Mouse (Mus musculus): ENCODE measurements around the gene Adamts10. TPM values are rescaled to one million over a fixed set of nuclear protein-coding genes. Genes with fewer than 3 reads are reported as not detected.
A peak's percentile ranks its signal among the peaks of the same experiment; 100 is the strongest.

The Adamts10 gene
- total RNA-seq, 1 experiment from 2014 or later: 62.0 TPM

DNA sequence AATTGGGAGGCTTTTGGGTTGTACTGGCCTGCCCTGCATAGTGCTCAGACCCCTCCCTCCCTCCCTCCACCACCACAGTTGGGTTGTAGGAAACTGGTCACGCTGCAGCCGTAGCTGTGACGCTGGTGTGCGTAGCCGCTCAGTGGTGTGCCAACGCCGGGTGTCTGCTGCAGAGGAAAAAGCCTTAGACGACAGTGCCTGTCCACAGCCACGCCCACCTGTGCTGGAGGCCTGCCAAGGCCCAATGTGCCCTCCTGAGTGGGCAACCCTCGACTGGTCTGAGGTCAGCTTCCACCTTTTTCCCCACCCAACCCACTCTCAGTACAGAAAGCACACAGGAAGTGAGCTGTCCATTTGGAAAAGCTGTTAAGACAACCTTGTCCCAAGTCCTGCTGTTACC lies 26.4 kb downstream of the Adamts10 start:
- no peak for ATAC-seq (ENCODE audit: extremely low read depth, insufficient number of reproducible peaks, low FRiP score, poor library complexity, severe bottlenecking)

DNA sequence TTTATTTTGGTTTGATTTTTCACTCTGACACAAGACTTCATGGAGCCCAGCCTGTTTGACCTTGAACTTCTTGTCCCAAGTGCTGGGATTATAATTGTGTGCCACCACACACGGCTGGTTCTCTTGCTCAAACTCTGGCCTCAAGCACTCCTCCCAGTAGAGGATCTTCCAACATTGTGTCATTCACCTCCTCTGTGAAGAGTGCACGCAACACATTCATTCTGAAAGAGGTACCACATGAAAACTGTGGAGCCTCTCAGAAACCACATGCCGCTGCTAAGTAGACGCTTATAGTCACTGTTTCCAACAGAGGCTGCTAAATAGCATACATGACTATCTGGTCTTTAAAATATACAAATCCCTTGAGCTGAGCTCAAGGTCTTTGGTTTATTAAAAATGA lies 28.1 kb downstream of the Adamts10 start:
- no peak for ATAC-seq (ENCODE audit: extremely low read depth, insufficient number of reproducible peaks, low FRiP score, poor library complexity, severe bottlenecking)

DNA sequence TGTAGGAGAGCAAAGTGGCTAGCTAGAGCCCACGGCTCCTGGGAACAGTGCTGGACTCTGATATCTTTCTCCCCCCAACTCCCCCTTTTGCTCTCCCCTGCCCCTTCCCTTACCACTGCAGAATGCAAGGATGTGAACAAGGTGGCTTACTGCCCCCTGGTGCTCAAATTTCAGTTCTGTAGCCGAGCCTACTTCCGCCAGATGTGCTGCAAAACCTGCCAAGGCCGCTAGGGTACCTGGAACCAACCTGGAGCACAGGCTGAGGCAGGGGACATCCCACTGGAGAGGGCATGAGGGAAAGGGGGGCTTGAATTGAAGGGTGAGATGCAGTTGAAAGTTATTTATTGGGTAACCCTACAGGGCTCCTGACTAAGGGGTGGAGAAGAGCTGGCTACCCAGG lies 29.0 kb downstream of the Adamts10 start:
- ATAC-seq (ENCODE audit: extremely low read depth, insufficient number of reproducible peaks, low FRiP score, poor library complexity, severe bottlenecking): peak; percentile 40; the same call in 1 of the 2 replicates

DNA sequence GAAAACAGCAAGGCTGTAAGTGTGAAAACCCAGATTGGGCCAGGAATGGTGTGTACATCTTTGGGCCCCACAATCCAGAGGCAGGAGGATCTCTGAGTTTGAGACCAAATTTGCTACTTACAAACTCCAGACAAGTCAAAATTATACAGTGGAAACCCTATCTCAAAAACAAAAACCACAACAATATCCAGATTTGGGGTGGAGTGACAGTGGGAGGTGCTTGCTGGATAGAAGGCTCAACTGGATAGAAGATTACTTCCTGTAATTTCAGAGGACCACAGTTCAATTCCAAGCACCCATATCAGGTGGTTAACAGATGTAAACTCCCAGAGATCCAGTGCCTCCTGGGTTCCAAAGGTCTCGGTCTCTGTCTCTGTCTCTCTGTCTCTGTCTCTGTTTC lies 30.5 kb downstream of the Adamts10 start:
- no peak for ATAC-seq (ENCODE audit: extremely low read depth, insufficient number of reproducible peaks, low FRiP score, poor library complexity, severe bottlenecking)

DNA sequence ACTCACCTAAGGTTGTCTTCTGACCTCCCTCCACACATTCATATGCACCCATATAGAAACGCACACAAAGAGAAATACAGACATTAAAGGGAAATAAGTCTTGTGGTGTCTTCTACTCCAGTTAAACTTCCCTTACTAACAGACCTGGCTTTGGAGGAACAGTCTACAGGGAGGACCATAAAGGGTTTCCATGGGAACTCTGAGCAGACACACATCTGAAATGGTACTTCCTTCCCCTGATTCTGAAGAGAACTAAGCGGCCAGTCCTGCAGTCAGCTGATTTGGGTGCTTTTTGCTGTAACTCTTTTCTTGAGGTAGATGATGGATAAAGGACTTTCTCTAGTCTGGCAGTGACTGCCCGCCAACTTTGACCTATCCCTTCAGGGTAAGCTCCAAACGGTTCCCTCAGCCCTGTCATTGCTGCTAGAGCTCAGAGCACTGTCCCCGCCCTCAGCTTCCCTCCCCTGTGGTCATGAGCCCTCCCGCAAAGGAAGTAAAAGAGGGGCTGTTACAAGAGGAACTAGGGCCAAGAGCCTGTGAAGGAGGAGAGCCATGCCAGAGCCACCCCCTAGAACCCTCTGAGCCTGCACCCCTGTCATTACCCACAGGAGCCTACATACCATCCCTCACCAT lies 31.3 kb downstream of the Adamts10 start, which contains the start of gene Myo1f:
Gene Myo1f (plus strand): TSS at position 485 of the 633 bp plus-strand sequence.
- ATAC-seq (ENCODE audit: extremely low read depth, insufficient number of reproducible peaks, low FRiP score, poor library complexity, severe bottlenecking): peak; percentile 82

DNA sequence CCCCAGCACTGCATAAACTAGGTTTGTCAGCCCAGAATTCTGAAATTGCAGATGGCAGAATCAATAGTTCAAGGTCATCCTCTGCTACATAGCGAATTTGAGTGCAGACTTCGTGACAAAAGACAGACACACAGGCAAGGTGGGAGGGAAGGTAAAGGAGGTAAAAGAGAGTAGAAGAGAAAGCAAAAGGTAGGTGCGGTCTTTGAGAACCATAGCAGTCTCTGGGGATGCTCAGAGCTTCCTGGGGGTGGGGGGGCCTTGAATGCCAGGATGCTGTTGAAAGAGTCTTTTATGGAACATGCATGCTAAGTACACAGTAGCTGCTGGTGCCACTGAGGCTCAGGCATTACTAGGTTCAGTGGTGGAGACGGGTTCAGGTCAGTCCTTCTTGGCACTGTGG lies 33.9 kb downstream of the Adamts10 start:
- ATAC-seq (ENCODE audit: extremely low read depth, insufficient number of reproducible peaks, low FRiP score, poor library complexity, severe bottlenecking): no peak

DNA sequence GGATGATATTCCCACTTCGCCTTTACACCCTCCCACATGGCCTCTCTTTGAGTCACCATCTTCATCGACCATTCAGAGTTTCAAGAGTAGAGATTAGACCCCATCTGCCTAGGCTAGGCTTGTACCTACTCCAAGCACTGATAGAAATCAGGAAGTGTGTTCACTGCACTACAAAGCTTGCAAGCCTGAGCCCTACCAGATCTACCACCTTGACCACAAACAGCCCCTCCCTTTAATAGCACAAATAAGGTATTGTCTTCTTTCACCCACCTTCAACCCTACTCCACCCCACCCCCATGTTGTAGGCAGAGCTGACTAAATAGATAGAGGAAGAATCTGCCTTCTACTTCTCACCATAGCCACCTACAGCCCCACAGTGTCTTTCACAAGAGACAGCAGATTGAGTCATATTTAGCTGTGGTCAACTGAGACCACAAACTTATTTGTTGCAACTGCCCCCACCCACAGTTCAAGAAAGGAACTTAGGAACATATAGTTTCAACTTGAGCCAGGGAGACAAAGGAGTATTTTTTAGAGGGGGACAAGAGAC lies 39.6 kb downstream of the Adamts10 start:
- ATAC-seq (ENCODE audit: extremely low read depth, insufficient number of reproducible peaks, low FRiP score, poor library complexity, severe bottlenecking): peak; percentile 85

DNA sequence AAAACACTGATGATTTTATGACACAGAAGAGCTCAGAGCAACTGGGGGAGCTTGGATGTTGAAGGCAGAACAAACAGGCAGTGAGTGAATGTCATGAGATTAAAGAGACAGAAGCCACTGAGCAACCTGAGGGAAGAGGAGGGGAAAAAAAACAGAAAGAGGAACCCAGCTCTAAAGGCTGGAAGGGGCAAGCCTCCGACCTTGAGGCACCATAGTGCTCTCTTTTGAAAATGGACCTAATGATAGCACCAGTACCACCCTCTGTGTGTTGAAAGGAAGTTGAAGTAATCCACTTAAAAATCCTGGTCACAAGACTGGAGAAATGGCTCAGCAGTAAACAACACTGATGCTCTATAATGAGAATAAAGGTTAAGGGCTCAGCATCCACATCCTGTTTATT lies 40.6 kb downstream of the Adamts10 start:
- no peak for ATAC-seq (ENCODE audit: extremely low read depth, insufficient number of reproducible peaks, low FRiP score, poor library complexity, severe bottlenecking)

DNA sequence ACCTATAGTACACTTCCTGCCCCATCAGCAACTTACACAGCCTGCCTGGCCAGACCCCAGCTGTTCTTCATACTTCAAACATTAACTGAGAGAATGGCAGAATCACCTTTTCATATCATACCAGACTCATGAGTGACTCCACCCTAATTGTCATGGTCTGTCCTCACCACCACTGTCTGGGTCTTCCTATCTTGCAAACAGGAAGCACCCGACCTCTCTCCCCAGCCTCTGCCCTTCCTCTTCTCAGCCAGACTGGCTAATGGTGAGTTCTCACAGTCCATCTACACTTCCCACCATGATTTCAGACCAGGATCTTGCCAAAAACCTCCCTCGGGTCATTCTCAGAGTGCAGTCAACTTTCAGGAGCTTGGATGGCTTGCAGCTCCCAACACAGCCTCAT lies 42.2 kb downstream of the Adamts10 start:
- ATAC-seq (ENCODE audit: extremely low read depth, insufficient number of reproducible peaks, low FRiP score, poor library complexity, severe bottlenecking): no peak

DNA sequence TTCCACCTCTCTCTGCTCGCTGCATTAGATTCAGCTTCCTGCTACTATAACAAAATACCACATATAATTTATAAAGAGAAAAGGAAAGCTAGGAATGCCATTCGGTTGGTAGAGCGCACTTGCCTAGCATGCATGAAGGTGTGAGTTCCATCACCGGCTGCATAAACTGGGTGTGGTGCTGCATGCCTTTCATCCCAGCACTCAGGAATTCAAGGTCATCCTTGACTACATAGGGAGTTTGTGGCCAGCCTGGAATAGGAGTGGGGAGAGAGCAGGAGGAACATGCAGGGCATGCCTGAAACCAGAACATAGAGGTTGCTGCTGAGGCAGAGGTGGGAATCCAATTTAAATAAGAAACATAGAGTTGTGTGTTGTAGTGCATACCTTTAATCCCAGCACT lies 60.1 kb downstream of the Adamts10 start:
- no peak for ATAC-seq (ENCODE audit: extremely low read depth, insufficient number of reproducible peaks, low FRiP score, poor library complexity, severe bottlenecking)

DNA sequence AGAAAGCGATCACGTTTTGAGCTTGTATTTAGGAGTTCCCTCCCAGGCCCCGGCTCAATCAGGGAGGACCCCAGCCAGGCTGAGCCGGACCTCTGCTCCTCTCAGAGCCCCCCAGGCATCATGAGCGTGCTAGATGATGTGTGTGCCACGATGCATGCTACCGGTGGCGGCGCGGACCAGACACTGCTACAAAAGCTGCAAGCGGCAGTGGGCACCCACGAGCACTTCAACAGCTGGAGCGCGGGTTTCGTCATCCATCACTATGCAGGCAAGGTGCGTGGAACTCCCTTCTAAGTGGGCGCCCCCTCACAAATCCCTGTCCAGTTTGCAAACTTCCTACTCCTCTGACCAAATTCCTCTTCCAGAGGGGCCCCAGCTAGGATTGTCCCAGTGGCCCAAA lies 62.0 kb downstream of the Adamts10 start:
- no peak for ATAC-seq (ENCODE audit: extremely low read depth, insufficient number of reproducible peaks, low FRiP score, poor library complexity, severe bottlenecking)

DNA sequence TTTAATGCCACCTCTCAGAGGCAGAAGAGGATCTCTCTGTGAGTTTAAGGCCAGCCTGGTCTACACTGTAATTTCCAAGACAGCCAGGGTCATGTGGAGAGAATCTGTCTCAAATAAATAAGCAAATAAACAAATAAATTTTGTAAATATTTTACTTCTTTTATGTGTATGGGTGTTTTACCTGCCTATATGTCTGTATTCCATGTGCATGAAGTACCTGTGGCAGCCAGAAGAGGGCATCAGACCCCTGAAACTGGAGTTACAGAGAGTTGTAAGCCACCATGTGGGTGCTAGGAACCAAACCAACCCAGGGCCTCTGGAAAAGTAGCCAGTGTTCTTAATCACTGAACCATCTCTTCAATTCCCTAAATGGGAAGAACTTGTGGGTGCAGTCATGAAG lies 73.3 kb downstream of the Adamts10 start:
- ATAC-seq (ENCODE audit: extremely low read depth, insufficient number of reproducible peaks, low FRiP score, poor library complexity, severe bottlenecking): no peak

DNA sequence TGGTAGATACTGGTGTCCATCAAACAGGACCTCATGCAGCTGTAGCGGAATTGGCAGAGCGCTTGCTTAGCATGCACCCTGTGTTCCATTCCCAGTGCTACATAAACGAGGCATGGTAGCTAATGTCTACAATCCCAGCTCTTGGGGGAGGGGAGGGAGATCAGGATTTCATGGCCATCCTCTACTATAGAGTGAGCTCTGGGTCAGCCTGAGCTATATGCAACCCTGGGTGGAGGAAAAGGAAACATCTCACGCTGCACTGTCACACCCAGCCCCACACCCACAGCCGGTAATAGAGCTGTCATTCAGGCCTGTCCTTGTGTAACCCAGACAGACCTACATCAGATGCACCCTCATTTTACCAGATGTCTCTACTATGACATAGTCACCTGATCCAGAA lies 74.5 kb downstream of the Adamts10 start:
- no peak for ATAC-seq (ENCODE audit: extremely low read depth, insufficient number of reproducible peaks, low FRiP score, poor library complexity, severe bottlenecking)

DNA sequence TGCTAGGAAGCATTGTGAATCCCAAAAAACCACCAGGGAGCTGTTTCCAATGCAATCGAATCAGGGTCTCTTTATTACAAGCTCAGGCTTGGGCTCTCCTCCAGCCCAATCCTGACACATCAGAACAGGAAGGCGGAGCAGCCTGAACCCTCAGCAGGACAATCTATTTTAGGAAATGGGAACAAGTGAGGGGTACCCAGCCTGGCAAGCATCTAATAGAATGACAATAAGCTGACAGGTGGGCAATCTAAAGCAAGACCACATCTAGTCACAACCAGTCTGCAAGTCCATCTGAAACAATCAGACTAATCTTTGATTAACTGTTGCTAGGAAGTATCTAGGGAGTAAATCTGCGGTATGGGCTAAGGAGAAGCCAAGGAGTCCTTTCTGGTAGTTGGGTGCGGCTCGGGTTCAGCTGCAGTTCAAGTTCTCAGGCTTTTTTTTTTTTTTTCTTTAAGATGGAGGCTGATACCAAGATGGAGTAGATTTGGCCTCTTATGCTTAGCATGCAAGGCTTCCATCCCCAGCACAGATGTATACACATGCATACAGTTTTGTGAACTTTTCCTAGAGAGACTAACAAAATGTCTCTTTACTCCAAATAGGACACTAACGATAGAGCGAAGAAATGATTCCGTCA lies 76.0 kb downstream of the Adamts10 start:
- no peak for ATAC-seq (ENCODE audit: extremely low read depth, insufficient number of reproducible peaks, low FRiP score, poor library complexity, severe bottlenecking)

DNA sequence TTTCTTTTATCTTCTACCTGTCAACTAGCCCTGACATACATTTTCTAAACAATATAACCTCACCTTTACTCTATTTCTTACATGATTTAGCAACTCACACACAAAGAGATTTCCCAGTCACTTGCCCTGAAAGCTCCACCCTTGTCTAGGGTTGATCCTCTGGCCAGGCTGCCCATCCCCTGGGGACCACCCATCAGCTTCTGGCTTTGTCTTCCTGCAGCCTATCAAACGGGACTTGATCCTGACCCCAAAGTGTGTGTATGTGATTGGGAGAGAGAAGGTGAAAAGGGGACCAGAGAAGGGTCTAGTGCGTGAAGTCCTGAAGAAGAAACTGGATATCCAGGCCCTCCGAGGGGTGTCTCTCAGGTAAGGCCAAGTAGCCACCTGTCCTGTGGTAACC lies 76.8 kb downstream of the Adamts10 start:
- ATAC-seq (ENCODE audit: extremely low read depth, insufficient number of reproducible peaks, low FRiP score, poor library complexity, severe bottlenecking): no peak

DNA sequence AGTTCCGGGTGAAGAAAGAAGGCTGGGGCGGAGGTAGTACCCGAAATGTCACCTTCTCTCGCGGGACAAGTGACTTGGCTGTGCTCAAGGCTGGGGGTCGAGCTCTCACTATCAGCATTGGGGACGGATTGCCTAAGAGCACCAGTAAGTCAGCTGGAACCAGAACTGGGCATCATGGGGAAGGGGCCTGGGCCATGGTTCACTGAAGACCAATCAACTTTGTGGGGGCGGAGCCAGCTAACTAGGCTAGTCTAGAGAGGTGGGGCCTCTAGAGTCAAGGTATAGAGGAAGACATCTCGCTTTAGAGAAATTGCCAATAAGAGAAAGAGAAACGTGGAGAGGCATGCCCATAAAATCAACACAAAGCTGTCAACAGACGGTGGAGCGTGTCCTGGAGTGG lies 77.9 kb downstream of the Adamts10 start:
- ATAC-seq (ENCODE audit: extremely low read depth, insufficient number of reproducible peaks, low FRiP score, poor library complexity, severe bottlenecking): no peak

Other genes starting within 250 kb of the Adamts10 start
- 5.1 and 7.6 TPM in 2 replicates for gene Zfp955b, start 234.7 kb upstream of the Adamts10 start, total RNA-seq (2017)
- 6.8 and 7.4 TPM in 2 replicates for gene Zfp81, start 165.3 kb upstream of the Adamts10 start, total RNA-seq (2017)
- 17.2 and 18.7 TPM in 2 replicates for gene Zfp101, start 129.6 kb upstream of the Adamts10 start, total RNA-seq (2017)
- gene Actl9, start 91.3 kb upstream of the Adamts10 start, total RNA-seq (2017): not detected in 2 replicates
- gene Myo1f, start 31.5 kb downstream of the Adamts10 start, total RNA-seq (2017): 383 and 399 TPM in 2 replicates
- 35.3 and 40.5 TPM in 2 replicates for gene Zfp414, start 104.9 kb downstream of the Adamts10 start, total RNA-seq (2017)
- 64.7 and 68.6 TPM in 2 replicates for gene Pram1, start 113.9 kb downstream of the Adamts10 start, total RNA-seq (2017)
- 247 and 353 TPM in 2 replicates for gene Hnrnpm, start 162.7 kb downstream of the Adamts10 start, total RNA-seq (2017)
- 62.6 and 68.3 TPM in 2 replicates for gene March2, start 194.5 kb downstream of the Adamts10 start, total RNA-seq (2017)
- 33.9 and 50.0 TPM in 2 replicates for gene Rab11b, start 236.3 kb downstream of the Adamts10 start, total RNA-seq (2017)

All from neutrophil, adult 5-6 weeks (primary cell).